Mouse (Mus musculus) liver, embryonic 12.5 days (tissue): ENCODE measurements around the gene Mup17. TPM values are rescaled to one million over a fixed set of nuclear protein-coding genes. Genes with fewer than 3 reads are reported as not detected.
"Not testable (repeated sequence)": the region's sequence is repeated elsewhere in the genome, so short reads cannot be mapped to it uniquely, and the experiment has no call there.

Experiments used
- ATAC-seq: fragments of 200-750 bp; cut with Nextera tagmentation; 2 replicates; pipeline ENCODE4 v1.8.0; 2017; ENCODE audit warnings: moderate number of reproducible peaks, mild to moderate bottlenecking, moderate library complexity
- H3K27ac ChIP-seq: fragments of 300-500 bp; sonication (generic); 2 replicates; pipeline ENCODE4 v1.5.1; 2016; ENCODE audit warnings: mild to moderate bottlenecking
- H3K27me3 ChIP-seq: fragments of 300-500 bp; sonication (generic); replicated peaks from 2 replicates; pipeline ENCODE4 v1.6.1; 2016; ENCODE audit warnings: mild to moderate bottlenecking, moderate library complexity
- H3K36me3 ChIP-seq: fragments of 300-500 bp; sonication (generic); 2 replicates; pipeline ENCODE4 v1.6.1; 2016; ENCODE audit warnings: mild to moderate bottlenecking, moderate library complexity
- H3K4me1 ChIP-seq: fragments of 300-500 bp; sonication (generic); 2 replicates; pipeline ENCODE4 v1.6.1; 2016
- H3K4me2 ChIP-seq: fragments of 300-500 bp; sonication (generic); 2 replicates; pipeline ENCODE4 v1.6.1; 2016; ENCODE audit warnings: mild to moderate bottlenecking, moderate library complexity
- H3K4me3 ChIP-seq: fragments of 300-500 bp; sonication (generic); 2 replicates; pipeline ENCODE4 v1.5.1; 2016; ENCODE audit warnings: mild to moderate bottlenecking, moderate library complexity
- H3K9ac ChIP-seq: fragments of 300-500 bp; sonication (generic); 2 replicates; pipeline ENCODE4 v1.6.1; 2016; ENCODE audit warnings: mild to moderate bottlenecking, moderate library complexity
- H3K9me3 ChIP-seq: fragments of 300-500 bp; sonication (generic); replicated peaks from 2 replicates; pipeline ENCODE4 v1.6.1; 2016; ENCODE audit warnings: mild to moderate bottlenecking, moderate library complexity
- WGBS: fragments of 180-500 bp; shearing (Covaris S2); methylation state at CpG from one replicate; pipeline ENCODE4 v1.1.7; 2016; ENCODE audit not compliant: insufficient replicate concordance; 5-methylcytosine and 5-hydroxymethylcytosine counted together
- polyA plus RNA-seq: library from polyadenylated mRNA; unstranded; fragments of >200 nt; fragmentation: Nextera tagmentation; extraction: Ambion mirVana; gene quantifications from 2 replicates; pipeline ENCODE4 v1.2.1, GENCODE M21; 2016

Mup17 gene
- not detected in 2 replicates for polyA plus RNA-seq

- not testable (repeated sequence) for H3K9ac ChIP-seq, H3K9me3 ChIP-seq, H3K4me2 ChIP-seq, H3K36me3 ChIP-seq, H3K27ac ChIP-seq, ATAC-seq, H3K4me3 ChIP-seq, H3K4me1 ChIP-seq, H3K27me3 ChIP-seq
- 62% methylated on average over 4 of the region's 4 CpGs for WGBS
Measured at GRCm38 (mm10) chr4:61595771-61596170, at the start of gene Mup17. Gene Mup17 (minus strand): TSS chr4:61595871.

- ATAC-seq, H3K9me3 ChIP-seq, H3K4me1 ChIP-seq, H3K27ac ChIP-seq, H3K4me2 ChIP-seq, H3K4me3 ChIP-seq, H3K9ac ChIP-seq, H3K36me3 ChIP-seq, H3K27me3 ChIP-seq: not testable (repeated sequence)
- 80% methylated on average over 17 of the region's 19 CpGs for WGBS
Measured at GRCm38 (mm10) chr4:61571561-61571960, 24.1 kb downstream of the Mup17 start.

DNA sequence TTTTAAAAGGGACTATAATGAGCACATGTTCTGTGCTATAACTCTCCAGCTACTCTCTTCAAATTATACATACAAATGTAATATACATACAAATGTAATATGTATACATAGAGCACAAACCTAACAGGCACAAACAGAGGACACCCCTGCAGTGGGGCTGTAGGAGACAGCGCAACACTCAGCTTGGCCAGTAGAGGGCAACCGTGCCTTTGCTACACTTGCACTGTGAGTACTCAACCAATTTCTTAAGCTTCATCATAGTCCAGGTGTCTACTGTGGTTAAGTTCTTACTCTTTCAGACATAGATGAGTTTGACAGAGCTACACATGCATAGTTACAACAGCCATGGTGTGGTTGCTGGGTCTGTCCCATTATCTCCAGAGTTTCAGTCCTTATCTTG is 39.8 kb downstream of the Mup17 start:
- H3K9me3 ChIP-seq, H3K27me3 ChIP-seq, H3K9ac ChIP-seq, H3K4me2 ChIP-seq, ATAC-seq, H3K4me1 ChIP-seq, H3K36me3 ChIP-seq, H3K4me3 ChIP-seq, H3K27ac ChIP-seq: not testable (repeated sequence)
- WGBS: 12% methylated on average over 2 of the region's 2 CpGs

Other genes with a start within 250 kb of the Mup17 start
- gene Mup15, start 156.1 kb downstream of the Mup17 start, polyA plus RNA-seq: not detected in 2 replicates
- gene Mup16, start 76.3 kb downstream of the Mup17 start, polyA plus RNA-seq: not detected in 2 replicates
- not detected in 2 replicates for gene Mup18, start 78.3 kb upstream of the Mup17 start, polyA plus RNA-seq
- gene Mup19, start 186.4 kb upstream of the Mup17 start, polyA plus RNA-seq: not detected in 2 replicates
- not detected in 2 replicates for gene Mup5, start 239.4 kb upstream of the Mup17 start, polyA plus RNA-seq